ENCODE assay signal across 11 mouse cellular contexts in genomic region chr5:34533820-34534219, GRCm38 (mm10). TPM values are rescaled to one million over a fixed set of nuclear protein-coding genes. Genes with fewer than 3 reads are reported as not detected.
DNase-seq lines count a peak whose midpoint lies in the region; ATAC-seq and TF ChIP-seq lines count a peak whose summit lies in the region.
"Had no signal": no experiment of that assay in that cellular context is flagged by ENCODE, and none has a peak within 500 bp of the region (broad histone marks: within the 10 kb centered on the region; RNA-seq: fewer than 3 reads in every experiment).

No protein-coding gene starts in this region.

- no peak for ATAC-seq in heart, embryonic 14.5 days (ENCODE audit: insufficient number of reproducible peaks, insufficient read depth, low FRiP score, low read depth)
- ATAC-seq in midbrain, embryonic 11.5 days (ENCODE audit: low FRiP score), result no peak
- ATAC-seq: inflammation-experienced regulatory T-cells, adult 6 months had no signal

- H3K4me2 ChIP-seq in heart, embryonic 14.5 days (ENCODE audit: low read length), result no peak overlapping the region
- H3K4me2 ChIP-seq in midbrain, embryonic 11.5 days, result no peak overlapping the region
- H3K4me2 ChIP-seq: limb, embryonic 13.5 days; neural tube, embryonic 15.5 days had no signal

- no peaks in the 10 kb centered on the region for H3K9me3 ChIP-seq in heart, embryonic 14.5 days (ENCODE audit: control insufficient read depth, low read length)
- no peaks in the 10 kb centered on the region for H3K9me3 ChIP-seq in midbrain, embryonic 11.5 days (ENCODE audit: control insufficient read depth, low read length)
- H3K9me3 ChIP-seq: limb, embryonic 13.5 days; neural tube, embryonic 15.5 days had no signal

- no peaks in the 10 kb centered on the region for H3K36me3 ChIP-seq in heart, embryonic 14.5 days (ENCODE audit: control insufficient read depth, insufficient read depth, low read length)
- H3K36me3 ChIP-seq in thymus, adult 2 months (ENCODE audit: control insufficient read depth, insufficient read depth, low read length), result no peaks in the 10 kb centered on the region
- no peaks in the 10 kb centered on the region for H3K36me3 ChIP-seq in midbrain, embryonic 11.5 days (ENCODE audit: control insufficient read depth, insufficient read depth, low read length)
- H3K36me3 ChIP-seq: limb, embryonic 13.5 days; neural tube, embryonic 15.5 days had no signal

- WGBS in lung, adult 2 months, result 61% methylated on average over 3 of the region's 3 CpGs
- WGBS in heart, embryonic 14.5 days, result 48% methylated on average over 3 of the region's 3 CpGs
- 78% methylated on average over 3 of the region's 3 CpGs for WGBS in thymus, adult 2 months
- 61% methylated on average over 3 of the region's 3 CpGs for WGBS in midbrain, embryonic 11.5 days

- TF ChIP-seq POLR2A in lung, adult 2 months (IDR thresholded peaks at IDR 0.05; ENCODE audit: borderline replicate concordance, extremely low read depth, low read depth, low read length), result no peak
- TF ChIP-seq POLR2A in thymus, adult 2 months (IDR thresholded peaks at IDR 0.05; ENCODE audit: control insufficient read depth, extremely low read depth, insufficient read depth, low read length, poor library complexity), result no peak

- no peak for TF ChIP-seq CTCF in lung, adult 2 months (IDR thresholded peaks at IDR 0.05; ENCODE audit: insufficient read depth, low read length)
- no peak for TF ChIP-seq CTCF in thymus, adult 2 months (IDR thresholded peaks at IDR 0.05; ENCODE audit: borderline replicate concordance, control insufficient read depth, extremely low read depth, insufficient read depth, low read length, poor library complexity)

- peaks cover 6% of the 10 kb centered on the region for H3K4me1 ChIP-seq in lung, adult 2 months (ENCODE audit: control insufficient read depth, insufficient read depth, low read length)
- peaks cover 15 to 17% of the 10 kb centered on the region in 2 experiments for H3K4me1 ChIP-seq in heart, embryonic 14.5 days (ENCODE audit: control insufficient read depth in 2 of 2, insufficient read depth in 2 of 2, low read length in 2 of 2)
- peaks cover 38% of the 10 kb centered on the region for H3K4me1 ChIP-seq in thymus, adult 2 months (replicated peaks; ENCODE audit: control insufficient read depth, insufficient read depth, low read length)
- no peaks in the 10 kb centered on the region for H3K4me1 ChIP-seq in midbrain, embryonic 11.5 days (ENCODE audit: control insufficient read depth, insufficient read depth, low read length)
- H3K4me1 ChIP-seq: limb, embryonic 13.5 days; neural tube, embryonic 15.5 days had no signal

- H3K4me3 ChIP-seq in lung, adult 2 months (replicated peaks; ENCODE audit: extremely low read depth, low read depth, low read length), result no peak overlapping the region
- H3K4me3 ChIP-seq in heart, embryonic 14.5 days (ENCODE audit: control insufficient read depth in 1 of 2, insufficient read depth in 1 of 2, low read depth in 1 of 2, low read length in 2 of 2), result no peak overlapping the region
- H3K4me3 ChIP-seq in thymus, adult 2 months (ENCODE audit: control insufficient read depth, insufficient read depth, low read length), result no peak overlapping the region
- H3K4me3 ChIP-seq in midbrain, embryonic 11.5 days (ENCODE audit: low read depth, low read length), result no peak overlapping the region
- H3K4me3 ChIP-seq: limb, embryonic 13.5 days; neural tube, embryonic 15.5 days had no signal

- H3K27me3 ChIP-seq in heart, embryonic 14.5 days (ENCODE audit: control insufficient read depth, insufficient read depth, low read length), result no peaks in the 10 kb centered on the region
- no peaks in the 10 kb centered on the region for H3K27me3 ChIP-seq in thymus, adult 2 months (ENCODE audit: control insufficient read depth, insufficient read depth, low read length)
- H3K27me3 ChIP-seq in midbrain, embryonic 11.5 days (ENCODE audit: control insufficient read depth, insufficient read depth, low read length), result no peaks in the 10 kb centered on the region
- H3K27me3 ChIP-seq: limb, embryonic 13.5 days; neural tube, embryonic 15.5 days had no signal

- H3K27ac ChIP-seq in heart, embryonic 14.5 days (replicated peaks in 1 of 2; ENCODE audit: control insufficient read depth in 1 of 2, insufficient read depth in 1 of 2, low read depth in 2 of 2, low read length in 2 of 2), result peak overlapping the region; percentile 41 to 43; a peak in 3 of 4 replicates
- H3K27ac ChIP-seq in thymus, adult 2 months (ENCODE audit: control insufficient read depth, insufficient read depth, low read length), result no peak overlapping the region
- no peak overlapping the region for H3K27ac ChIP-seq in midbrain, embryonic 11.5 days (ENCODE audit: low read depth, low read length)
- H3K27ac ChIP-seq: limb, embryonic 13.5 days; neural tube, embryonic 15.5 days had no signal

- H3K9ac ChIP-seq in heart, embryonic 14.5 days (ENCODE audit: low read length), result no peak overlapping the region
- H3K9ac ChIP-seq in midbrain, embryonic 11.5 days (ENCODE audit: low read length), result no peak overlapping the region
- H3K9ac ChIP-seq: limb, embryonic 13.5 days; neural tube, embryonic 15.5 days had no signal

- DNase-seq in adrenal gland, adult 2 months, result peak; percentile 63
- no peak for DNase-seq in adrenal gland, postnatal 4 days (ENCODE audit: low spot score in 2 of 2)
- peak; percentile 37 to 46 for DNase-seq in lung, adult 18-20 months
- no peak for DNase-seq in lung, adult 2 months
- DNase-seq in monocyte, adult 2 months (ENCODE audit: low read depth in 1 of 2, low spot score in 2 of 2), result peak; percentile 54 to 61
- no peak for DNase-seq in thymus, adult 2 months
- no peak for DNase-seq in midbrain, embryonic 11.5 days (ENCODE audit: low spot score, missing footprints)

RNA-seq across cellular contexts. Expression of gene Sh3bp2, which starts 8.2 kb away (rescaled TPM):
- 10 to 100 TPM; 15.5 to 31.7 TPM for total RNA-seq in adrenal gland, adult 2 months (2021)
- polyA plus RNA-seq in adrenal gland, adult 2 months (2012; rRNA removed), result 14.7 and 15.9 TPM in 2 replicates
- 10 to 100 TPM; 10.7 to 14.5 TPM for total RNA-seq in adrenal gland, postnatal 4 days (2021)
- 14.1 and 17.3 TPM in 2 replicates for polyA plus RNA-seq in lung, adult 2 months (2012; rRNA removed)
- polyA plus RNA-seq in heart, embryonic 14.5 days (2014; fragmentation: Nextera tagmentation; extraction: Ambion mirVana), result 3.5 and 6.8 TPM in 2 replicates
- 33.8 and 40.6 TPM in 2 replicates for polyA plus RNA-seq in thymus, adult 2 months (2012; rRNA removed)
- 7.0 and 12.4 TPM in 2 replicates for polyA plus RNA-seq in midbrain, embryonic 11.5 days (2014; fragmentation: Nextera tagmentation; extraction: Ambion mirVana)

RNA-seq across cellular contexts. Expression of gene Tnip2, which starts 20.0 kb away (rescaled TPM):
- total RNA-seq in adrenal gland, adult 2 months (2021), result 10 to 100 TPM; 12.8 to 14.8 TPM
- 55.1 and 55.3 TPM in 2 replicates for polyA plus RNA-seq in adrenal gland, adult 2 months (2012; rRNA removed)
- 10 to 100 TPM; 28.0 to 28.4 TPM for total RNA-seq in adrenal gland, postnatal 4 days (2021)
- 30.1 and 33.6 TPM in 2 replicates for polyA plus RNA-seq in lung, adult 2 months (2012; rRNA removed)
- 17.0 and 19.9 TPM in 2 replicates for polyA plus RNA-seq in heart, embryonic 14.5 days (2014; fragmentation: Nextera tagmentation; extraction: Ambion mirVana)
- polyA plus RNA-seq in thymus, adult 2 months (2012; rRNA removed), result 19.8 and 22.0 TPM in 2 replicates
- polyA plus RNA-seq in midbrain, embryonic 11.5 days (2014; fragmentation: Nextera tagmentation; extraction: Ambion mirVana), result 4.4 and 5.5 TPM in 2 replicates

RNA-seq across cellular contexts. Expression of gene Add1, which starts 39.6 kb away (rescaled TPM):
- 100 to 1,000 TPM; 160 to 168 TPM for total RNA-seq in adrenal gland, adult 2 months (2021)
- 123 and 134 TPM in 2 replicates for polyA plus RNA-seq in adrenal gland, adult 2 months (2012; rRNA removed)
- 100 to 1,000 TPM; 215 to 240 TPM for total RNA-seq in adrenal gland, postnatal 4 days (2021)
- 188 and 231 TPM in 2 replicates for polyA plus RNA-seq in lung, adult 2 months (2012; rRNA removed)
- polyA plus RNA-seq in heart, embryonic 14.5 days (2014; fragmentation: Nextera tagmentation; extraction: Ambion mirVana), result 151 and 164 TPM in 2 replicates
- polyA plus RNA-seq in thymus, adult 2 months (2012; rRNA removed), result 219 and 224 TPM in 2 replicates
- 150 and 160 TPM in 2 replicates for polyA plus RNA-seq in midbrain, embryonic 11.5 days (2014; fragmentation: Nextera tagmentation; extraction: Ambion mirVana)

Comparison
In these comparisons a context has a peak if more than half of its experiments do, and no peak if none do; other contexts are left out.
1. DNase-seq: peak in adrenal gland, adult 2 months (single experiment), lung, adult 18-20 months (2 of 2) and monocyte, adult 2 months (2 of 2); none in adrenal gland, postnatal 4 days (0 of 2), lung, adult 2 months (single experiment), thymus, adult 2 months (single experiment) and midbrain, embryonic 11.5 days (single experiment).
2. H3K27ac ChIP-seq: peak in heart, embryonic 14.5 days (2 of 2); none in thymus, adult 2 months (single experiment) and midbrain, embryonic 11.5 days (single experiment).